Mouse (Mus musculus): ENCODE measurements around the gene Mfng.

Gene Mfng

GRCm38 (mm10) chr15:78787287-78787856 lies 14.1 kb upstream of the Mfng start:
- DNase-seq (ENCODE audit: low spot score) = no peak

- DNase-seq (ENCODE audit: low spot score) = no peak
Measured at GRCm38 (mm10) chr15:78786411-78786818, 13.1 kb upstream of the Mfng start.

- DNase-seq (ENCODE audit: low spot score) = no peak
Measured at GRCm38 (mm10) chr15:78785961-78786360, 12.7 kb upstream of the Mfng start.

GRCm38 (mm10) chr15:78785258-78785657 lies 12.0 kb upstream of the Mfng start:
- DNase-seq (ENCODE audit: low spot score) = no peak

DNA sequence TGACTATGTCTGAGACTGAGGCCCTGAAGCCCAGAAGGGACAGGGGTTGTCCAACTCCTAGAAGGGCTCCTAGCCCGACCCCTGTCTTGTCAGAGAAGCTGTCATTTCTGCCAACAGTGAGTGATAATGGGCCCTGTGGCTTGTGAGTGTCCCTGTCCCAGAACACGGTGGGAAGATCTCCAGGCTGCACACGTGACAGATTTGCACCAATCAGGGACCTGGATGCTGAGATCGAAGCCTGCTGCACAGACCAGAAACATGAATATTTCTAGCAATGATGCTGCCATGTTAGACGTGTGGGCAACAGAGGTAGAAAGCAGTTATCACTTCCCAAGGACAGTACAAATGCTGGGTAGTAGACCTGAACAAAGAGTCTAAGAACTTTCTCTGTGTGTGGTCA lies 11.2 kb upstream of the Mfng start:
- no peak for DNase-seq (ENCODE audit: low spot score)

- no peak for DNase-seq (ENCODE audit: low spot score)
Measured at GRCm38 (mm10) chr15:78782348-78783103, 9.3 kb upstream of the Mfng start.

DNA sequence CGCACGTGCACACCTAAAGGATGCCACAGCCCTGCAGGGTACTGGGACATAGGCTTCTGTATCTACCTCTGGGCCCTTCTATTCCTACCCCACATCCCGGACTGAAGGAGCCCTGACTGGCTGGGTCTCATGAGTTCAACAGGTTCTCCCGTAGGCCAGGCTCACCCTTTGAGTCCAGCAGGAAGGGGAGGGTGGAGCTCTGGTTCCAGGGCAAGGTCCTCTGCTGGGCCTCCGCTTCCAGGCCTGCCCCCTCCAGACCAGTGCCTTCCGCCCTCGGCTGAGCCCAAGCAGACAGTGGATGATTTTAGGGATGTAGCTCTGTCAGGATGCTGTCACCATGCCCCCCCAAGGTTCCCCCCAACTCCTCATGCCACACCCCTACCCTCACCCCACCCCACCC lies 7.6 kb upstream of the Mfng start:
- DNase-seq (ENCODE audit: low spot score) = no peak

GRCm38 (mm10) chr15:78780359-78780758 lies 7.1 kb upstream of the Mfng start:
- no peak for DNase-seq (ENCODE audit: low spot score)

- no peak for DNase-seq (ENCODE audit: low spot score)
Measured at GRCm38 (mm10) chr15:78779690-78780089, 6.4 kb upstream of the Mfng start.

- DNase-seq (ENCODE audit: low spot score) = no peak
Measured at GRCm38 (mm10) chr15:78779253-78779652, 6.0 kb upstream of the Mfng start.

GRCm38 (mm10) chr15:78778077-78778870 lies 5.0 kb upstream of the Mfng start:
- peak; percentile 70 for DNase-seq (ENCODE audit: low spot score)

- no peak for DNase-seq (ENCODE audit: low spot score)
Measured at GRCm38 (mm10) chr15:78772856-78773255, 419 bp downstream of the Mfng start.

DNA sequence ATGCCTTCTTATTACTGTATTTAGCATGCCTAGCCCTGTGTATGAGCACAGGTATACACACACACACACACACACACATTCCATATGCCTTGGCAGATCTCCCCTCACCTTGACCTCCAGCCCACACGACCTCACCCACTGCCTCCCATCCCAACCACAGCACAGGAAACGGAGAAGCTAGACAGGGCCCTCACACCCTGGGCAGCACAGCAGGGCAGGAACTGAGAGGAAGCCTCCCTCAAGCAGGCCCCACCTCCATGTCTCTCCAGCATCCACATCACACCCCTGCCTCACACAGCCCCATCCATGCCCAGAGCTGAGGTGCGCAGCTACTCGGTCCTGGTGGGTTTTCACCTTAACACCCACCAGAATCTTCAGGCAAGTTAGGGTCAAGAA lies 909 bp downstream of the Mfng start:
- no peak for DNase-seq (ENCODE audit: low spot score)

GRCm38 (mm10) chr15:78771531-78772367 lies 1.5 kb downstream of the Mfng start:
- DNase-seq (ENCODE audit: low spot score) = no peak

- no peak for DNase-seq (ENCODE audit: low spot score)
Measured at GRCm38 (mm10) chr15:78770983-78771355, 2.3 kb downstream of the Mfng start.

- DNase-seq (ENCODE audit: low spot score) = no peak
Measured at GRCm38 (mm10) chr15:78770234-78770982, 2.9 kb downstream of the Mfng start.

- DNase-seq (ENCODE audit: low spot score) = no peak
Measured at GRCm38 (mm10) chr15:78769064-78769463, 4.2 kb downstream of the Mfng start.

- DNase-seq (ENCODE audit: low spot score) = no peak
Measured at GRCm38 (mm10) chr15:78763704-78764103, 9.6 kb downstream of the Mfng start.

DNA sequence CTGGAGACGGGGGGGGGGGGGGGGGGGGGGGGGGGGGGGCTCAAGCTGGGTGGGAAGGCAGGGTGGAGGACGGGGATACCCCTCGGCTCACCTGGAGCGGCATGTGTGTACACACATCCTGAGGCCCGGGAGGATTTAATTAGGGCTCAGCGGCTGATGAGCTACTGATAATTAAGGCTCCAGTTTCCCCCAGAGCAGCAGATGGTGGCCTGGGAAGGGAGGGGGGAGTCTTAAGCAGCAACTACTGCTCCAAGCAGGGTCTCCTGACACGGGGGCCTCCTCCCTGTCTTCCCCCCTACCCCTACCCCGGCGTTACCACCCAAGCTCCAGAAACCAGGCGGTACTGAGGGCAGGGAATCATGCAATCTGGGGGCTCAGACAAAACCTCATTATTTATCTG lies 10.1 kb downstream of the Mfng start:
- DNase-seq (ENCODE audit: low spot score) = no peak

GRCm38 (mm10) chr15:78761112-78761511 lies 12.2 kb downstream of the Mfng start:
- no peak for DNase-seq (ENCODE audit: low spot score)

DNA sequence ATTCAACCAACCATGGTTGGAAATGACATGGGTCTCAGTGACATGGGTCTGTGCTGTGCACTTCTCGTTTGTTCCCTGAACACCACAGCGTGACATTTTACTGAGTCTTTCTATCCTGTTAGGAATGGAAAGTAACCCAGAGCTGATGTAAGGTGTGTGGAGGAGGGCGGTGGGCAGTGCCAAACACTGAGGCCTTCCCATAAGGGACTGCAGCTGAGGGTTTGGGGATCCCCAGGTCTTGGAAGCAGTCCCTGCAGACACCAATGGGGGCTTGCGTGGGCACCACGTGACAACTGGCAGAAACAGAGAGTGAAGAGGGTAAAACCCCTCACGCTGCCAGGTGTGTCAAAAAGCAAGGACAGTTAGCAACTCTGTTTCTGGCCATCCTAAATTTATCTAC lies 15.1 kb downstream of the Mfng start:
- no peak for DNase-seq (ENCODE audit: low spot score)

Data from urinary bladder, postnatal 25 days (tissue).